Mouse (Mus musculus) heart, embryonic 15.5 days (tissue): Measurements from ENCODE around the gene Ggta1. TPM values are rescaled to one million over a fixed set of nuclear protein-coding genes. Genes with fewer than 3 reads are reported as not detected.

ENCODE experiments used
- ATAC-seq: fragments of 200-750 bp; cut with Nextera tagmentation; replicated peaks from 2 replicates; pipeline ENCODE4 v1.8.0; 2017; ENCODE audit warnings: low read depth, moderate TSS enrichment; ENCODE audit not compliant: insufficient number of reproducible peaks, insufficient read depth, low FRiP score
- H3K27ac ChIP-seq: fragments of 300-500 bp; sonication (generic); 2 replicates; pipeline ENCODE4 v1.5.1; 2015; ENCODE audit warnings: mild to moderate bottlenecking, inconsistent platforms
- H3K27me3 ChIP-seq: fragments of 300-500 bp; sonication (generic); 2 replicates; pipeline ENCODE4 v1.6.1; 2015; ENCODE audit warnings: inconsistent platforms
- H3K36me3 ChIP-seq: fragments of 300-500 bp; sonication (generic); 2 replicates; pipeline ENCODE4 v1.6.1; 2015; ENCODE audit warnings: mild to moderate bottlenecking, inconsistent platforms
- H3K4me1 ChIP-seq: fragments of 300-500 bp; sonication (generic); replicated peaks from 2 replicates; pipeline ENCODE4 v1.6.1; 2015; ENCODE audit warnings: inconsistent platforms
- H3K4me2 ChIP-seq: fragments of 300-500 bp; sonication (generic); 2 replicates; pipeline ENCODE4 v1.6.1; 2015; ENCODE audit warnings: inconsistent platforms, mild to moderate bottlenecking, moderate library complexity
- H3K4me3 ChIP-seq: fragments of 300-500 bp; sonication (generic); 2 replicates; pipeline ENCODE4 v1.5.1; 2015; ENCODE audit warnings: mild to moderate bottlenecking, inconsistent platforms
- H3K9ac ChIP-seq: fragments of 300-500 bp; sonication (generic); 2 replicates; pipeline ENCODE4 v1.6.1; 2015; ENCODE audit warnings: mild to moderate bottlenecking, inconsistent platforms
- H3K9me3 ChIP-seq: fragments of 300-500 bp; sonication (generic); replicated peaks from 2 replicates; pipeline ENCODE4 v1.6.1; 2016; ENCODE audit warnings: inconsistent platforms
- WGBS: fragments of 180-500 bp; shearing (Covaris S2); methylation state at CpG from one replicate; pipeline ENCODE4 v1.1.7; 2015; ENCODE audit warnings: mixed read lengths; 5-methylcytosine and 5-hydroxymethylcytosine counted together
- polyA plus RNA-seq: library from polyadenylated mRNA; unstranded; fragments of >200 nt; fragmentation: Nextera tagmentation; extraction: Ambion mirVana; gene quantifications from 2 replicates; pipeline ENCODE4 v1.2.1, GENCODE M21; 2015

Gene Ggta1
- polyA plus RNA-seq, 1 experiment from 2014 or later: 27.4 TPM

DNA sequence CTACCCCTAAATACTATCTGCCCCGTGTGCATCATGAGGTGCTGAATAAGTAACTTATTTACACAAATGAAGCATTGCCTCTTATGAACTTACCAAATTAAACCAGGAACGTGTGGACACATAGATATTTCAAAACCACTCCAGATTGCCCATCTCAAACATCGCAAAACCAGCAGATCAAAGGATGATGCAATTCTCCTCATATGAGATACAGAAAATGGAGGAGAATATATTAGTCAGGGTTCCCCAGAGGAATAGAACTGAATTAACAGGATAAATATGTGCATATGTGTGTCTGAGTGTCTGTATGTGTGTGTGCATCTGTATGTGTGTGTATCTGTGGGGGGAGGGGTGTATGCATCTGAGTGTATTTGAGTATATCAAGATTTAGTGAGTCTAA is 6.2 kb upstream of the Ggta1 start:
- Histone ChIP-seq H3K4me1 (peaks cover 1% of the 10 kb centered on the region), H3K9ac (no peak overlapping the region), H3K27me3 (no peaks in the 10 kb centered on the region), H3K27ac (no peak overlapping the region), H3K36me3 (no peaks in the 10 kb centered on the region), H3K9me3 (no peaks in the 10 kb centered on the region), H3K4me3 (no peak overlapping the region), H3K4me2 (no peak overlapping the region)
- ATAC-seq: no peak
- 75% methylated on average over 3 of the region's 3 CpGs for WGBS

DNA sequence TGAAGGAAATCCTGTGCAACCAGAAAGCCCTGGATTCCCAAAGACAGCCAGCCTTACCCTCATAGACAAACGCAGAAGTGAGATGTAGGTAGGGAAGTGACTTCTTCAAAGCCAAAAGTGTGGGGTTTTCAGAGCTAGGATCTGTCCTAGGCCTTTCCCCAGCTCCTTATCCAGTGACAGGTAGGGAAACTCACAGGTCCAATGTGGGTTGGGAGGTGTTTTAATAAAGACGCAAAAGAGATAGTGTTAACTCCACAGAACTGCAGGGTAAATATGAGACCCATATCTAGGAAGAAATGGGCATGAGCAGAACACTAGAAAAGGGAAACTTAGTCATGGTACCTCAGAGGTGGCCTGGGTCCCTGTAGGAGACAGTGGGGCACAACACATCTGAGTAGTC is 5.2 kb upstream of the Ggta1 start:
- Histone ChIP-seq H3K4me1 (peaks cover 11% of the 10 kb centered on the region), H3K4me3 (no peak overlapping the region), H3K27ac (no peak overlapping the region), H3K9me3 (no peaks in the 10 kb centered on the region), H3K9ac (no peak overlapping the region), H3K27me3 (no peaks in the 10 kb centered on the region), H3K4me2 (no peak overlapping the region), H3K36me3 (no peaks in the 10 kb centered on the region)
- WGBS: 65% methylated on average over 2 of the region's 2 CpGs
- ATAC-seq: no peak

DNA sequence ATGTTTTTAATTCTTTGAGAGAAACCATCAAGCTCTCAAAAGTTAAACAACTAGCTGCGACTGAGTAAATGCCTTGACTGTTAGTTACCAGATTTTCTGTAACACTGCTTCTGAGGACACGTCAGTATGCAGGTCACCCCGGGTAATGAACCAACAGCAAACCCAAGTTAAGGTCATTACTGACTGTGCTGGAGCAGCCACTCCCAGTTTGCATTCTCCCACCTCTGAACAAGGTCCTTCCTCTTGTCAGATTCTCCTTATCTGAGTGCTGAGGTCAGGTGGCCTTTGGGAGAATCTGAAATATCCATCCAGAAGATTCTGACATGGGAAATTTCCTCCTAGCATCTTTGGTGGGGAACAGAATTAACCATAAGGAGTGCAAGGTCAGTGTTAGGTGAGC is 4.8 kb upstream of the Ggta1 start:
- Histone ChIP-seq H3K36me3 (no peaks in the 10 kb centered on the region), H3K4me1 (peaks cover 14% of the 10 kb centered on the region), H3K27ac (no peak overlapping the region), H3K9me3 (no peaks in the 10 kb centered on the region), H3K9ac (no peak overlapping the region), H3K27me3 (no peaks in the 10 kb centered on the region), H3K4me3 (no peak overlapping the region), H3K4me2 (no peak overlapping the region)
- no peak for ATAC-seq
- WGBS: 65% methylated on average over 3 of the region's 3 CpGs

DNA sequence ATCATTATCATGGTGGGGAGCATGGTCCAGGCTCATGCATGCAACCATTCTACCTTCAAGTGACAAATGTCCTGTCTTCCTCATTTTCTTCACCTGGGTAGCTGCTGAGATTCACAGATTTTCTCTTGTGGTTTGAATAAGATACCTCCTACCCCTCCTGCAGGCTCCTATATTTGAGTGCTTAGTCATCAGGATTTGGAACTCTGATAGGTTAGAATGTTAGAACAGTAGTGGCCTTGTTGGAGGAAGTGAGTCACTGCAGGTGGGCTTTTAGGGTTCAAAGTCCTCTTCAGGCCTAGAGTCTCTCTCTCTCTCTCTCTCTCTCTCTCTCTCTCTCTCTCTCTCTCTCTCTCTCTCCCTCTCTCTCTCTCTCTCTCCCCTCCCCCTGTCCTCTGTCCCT is 2.6 kb upstream of the Ggta1 start:
- no peak overlapping the region for H3K9ac ChIP-seq
- no peaks in the 10 kb centered on the region for H3K9me3 ChIP-seq
- ATAC-seq: no peak
- peaks cover 26% of the 10 kb centered on the region for H3K4me1 ChIP-seq
- H3K27me3 ChIP-seq: no peaks in the 10 kb centered on the region
- H3K4me2 ChIP-seq: no peak overlapping the region
- no peak overlapping the region for H3K27ac ChIP-seq
- no peaks in the 10 kb centered on the region for H3K36me3 ChIP-seq
- H3K4me3 ChIP-seq: no peak overlapping the region

DNA sequence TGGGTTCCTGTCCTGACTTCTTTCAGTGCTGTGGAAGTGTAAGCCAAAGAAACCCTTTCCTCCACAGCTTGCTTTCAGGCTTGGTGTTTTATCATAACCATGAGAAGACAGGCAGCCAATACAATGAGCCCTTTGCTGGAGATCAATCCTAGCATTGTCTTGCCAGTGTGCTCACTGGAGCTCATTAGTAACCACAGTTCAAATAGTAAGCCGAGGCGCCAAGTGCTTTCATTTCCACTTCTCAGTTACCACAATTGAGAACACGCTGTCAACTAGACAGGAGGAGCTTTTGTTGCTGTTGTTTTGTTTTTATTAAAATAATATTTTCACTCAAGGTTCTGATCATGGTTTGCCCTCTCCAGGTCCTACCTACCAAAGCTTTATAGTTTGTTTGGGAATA is 1.5 kb upstream of the Ggta1 start:
- WGBS: 79% methylated on average over 3 of the region's 3 CpGs
- Histone ChIP-seq H3K27ac (0 out of 2 replicates have a peak overlapping the region, but pooled peaks have one; percentile 86), H3K4me2 (0 out of 2 replicates have a peak overlapping the region, but pooled peaks have one; percentile 94)

DNA sequence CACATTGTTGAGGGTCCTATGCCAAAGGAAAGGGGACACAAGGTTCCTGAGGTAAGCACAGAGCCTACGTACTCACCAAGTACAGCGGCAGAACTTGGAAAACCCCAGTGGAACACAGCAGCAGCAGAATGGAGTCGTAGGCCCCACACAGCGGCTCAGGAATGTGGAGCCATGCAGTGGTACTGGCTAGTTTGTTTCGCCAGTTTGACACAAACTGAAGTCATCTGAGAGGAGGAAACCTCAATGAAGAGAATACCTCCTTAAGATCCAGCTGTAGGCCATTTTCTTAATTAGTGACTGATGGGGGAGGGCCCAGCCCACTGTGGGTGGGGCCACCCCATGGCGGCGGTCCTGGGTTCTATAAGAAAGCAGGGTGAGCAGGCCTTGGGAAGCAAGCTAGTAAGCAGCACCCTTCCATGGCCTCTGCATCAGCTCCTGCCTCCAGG is 1.1 kb upstream of the Ggta1 start:
- H3K9ac ChIP-seq: no peak overlapping the region
- ATAC-seq: no peak
- peak overlapping the region; percentile 94; the same call in 1 of the 2 replicates for H3K4me2 ChIP-seq

More for the DNA sequence above, 1.5 kb upstream of the Ggta1 start:
- Histone ChIP-seq H3K4me1 (peaks cover 30% of the 10 kb centered on the region), H3K36me3 (no peaks in the 10 kb centered on the region), H3K4me3 (no peak overlapping the region), H3K9ac (no peak overlapping the region), H3K9me3 (no peaks in the 10 kb centered on the region), H3K27me3 (no peaks in the 10 kb centered on the region)
- no peak for ATAC-seq

DNA sequence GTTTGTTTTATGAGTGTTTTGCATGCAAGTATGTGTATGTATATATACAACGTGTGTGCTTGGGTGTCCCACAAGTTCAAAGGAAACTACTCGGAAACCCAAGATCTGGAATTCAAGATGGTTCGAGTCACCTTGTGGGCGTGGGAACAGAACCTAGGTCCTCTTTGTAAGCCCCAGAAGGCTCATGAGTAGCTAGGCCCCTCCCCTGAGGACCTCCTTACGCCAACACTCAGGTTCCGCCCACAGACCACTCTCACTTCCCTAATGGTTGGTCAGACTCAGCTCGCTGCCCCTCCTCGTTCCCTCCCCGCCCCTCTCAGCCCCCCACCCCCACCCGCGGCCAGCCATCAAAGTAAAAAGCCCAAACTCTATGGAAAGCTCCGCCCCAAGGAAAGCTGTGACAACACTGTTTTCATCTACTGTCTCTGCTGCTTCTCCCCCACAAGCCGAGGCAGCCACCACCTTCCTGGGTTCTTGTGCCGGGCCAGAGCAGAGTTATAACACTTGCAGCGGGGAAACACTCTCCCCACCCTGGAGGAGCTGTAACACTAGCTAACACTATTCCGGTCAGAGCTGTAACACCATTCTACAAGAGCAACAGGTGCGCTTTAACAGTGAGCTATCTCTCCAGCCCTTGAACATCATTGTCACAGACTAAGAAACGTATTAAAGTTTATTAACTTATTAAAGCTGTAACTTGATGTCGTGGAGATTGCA is 499 bp upstream of the Ggta1 start:
- peak; percentile 74 for ATAC-seq
- Histone ChIP-seq H3K4me1 (peaks cover 35% of the 10 kb centered on the region), H3K27ac (peak overlapping the region; percentile 86), H3K4me3 (peak overlapping the region; percentile 67), H3K4me2 (peak overlapping the region; percentile 94), H3K27me3 (no peaks in the 10 kb centered on the region), H3K9ac (no peak overlapping the region), H3K36me3 (no peaks in the 10 kb centered on the region), H3K9me3 (no peaks in the 10 kb centered on the region)
- 14% methylated on average over 18 of the region's 19 CpGs for WGBS

More for the DNA sequence above, 1.1 kb upstream of the Ggta1 start:
- Histone ChIP-seq H3K27me3 (no peaks in the 10 kb centered on the region), H3K9me3 (no peaks in the 10 kb centered on the region), H3K36me3 (no peaks in the 10 kb centered on the region), H3K4me1 (peaks cover 30% of the 10 kb centered on the region), H3K4me3 (no peak overlapping the region), H3K27ac (peak overlapping the region; percentile 86)
- WGBS: 55% methylated on average over 7 of the region's 7 CpGs

DNA sequence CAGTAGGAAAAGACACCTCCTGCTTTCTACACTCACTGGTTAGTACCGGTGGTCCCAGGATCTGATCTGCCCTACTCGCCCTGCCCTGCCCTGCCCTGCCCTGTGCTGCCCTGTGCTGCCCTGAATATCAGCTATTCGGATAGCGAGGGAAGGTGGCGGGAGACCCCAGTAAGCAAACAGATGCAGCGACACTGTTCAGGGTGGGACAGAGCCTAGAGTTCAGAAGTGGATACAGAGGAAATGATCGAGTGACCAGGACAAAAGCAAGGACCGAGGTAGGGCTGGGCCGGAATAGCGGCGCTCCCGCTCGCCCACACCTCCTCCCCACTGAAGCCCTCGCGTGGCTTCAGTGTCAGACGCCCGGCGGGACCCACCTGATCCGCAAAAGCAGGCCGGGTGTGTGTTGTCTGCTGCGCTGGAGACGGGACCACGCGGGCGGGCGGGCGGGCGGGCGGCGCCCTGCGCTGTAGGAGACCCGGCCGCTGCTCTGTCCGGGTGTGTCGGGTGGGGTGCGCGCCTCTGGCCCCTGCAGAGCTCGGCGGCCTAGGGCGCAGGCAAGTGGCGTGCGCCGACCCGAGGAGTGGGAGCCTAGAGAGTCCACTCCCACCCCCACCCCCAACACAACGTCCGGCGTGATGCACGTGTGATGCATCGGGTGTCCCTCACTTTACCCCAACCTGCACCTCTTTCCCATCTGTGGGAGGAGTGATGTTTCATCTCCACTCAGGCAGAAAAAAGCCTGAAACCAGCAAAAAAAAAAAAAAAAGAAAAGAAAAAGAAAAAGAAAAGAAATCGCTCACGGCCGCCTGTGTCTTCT is 852 bp downstream of the Ggta1 start:
- peak; percentile 36 for ATAC-seq
- WGBS: under 1% methylated on average over 43 of the region's 52 CpGs
- Histone ChIP-seq H3K4me1 (peaks cover 36% of the 10 kb centered on the region), H3K36me3 (no peaks in the 10 kb centered on the region), H3K27me3 (no peaks in the 10 kb centered on the region), H3K4me2 (peak overlapping the region; percentile 94), H3K9me3 (no peaks in the 10 kb centered on the region), H3K27ac (peak overlapping the region; percentile 86), H3K4me3 (peak overlapping the region; percentile 67), H3K9ac (peak overlapping the region; percentile 79)

DNA sequence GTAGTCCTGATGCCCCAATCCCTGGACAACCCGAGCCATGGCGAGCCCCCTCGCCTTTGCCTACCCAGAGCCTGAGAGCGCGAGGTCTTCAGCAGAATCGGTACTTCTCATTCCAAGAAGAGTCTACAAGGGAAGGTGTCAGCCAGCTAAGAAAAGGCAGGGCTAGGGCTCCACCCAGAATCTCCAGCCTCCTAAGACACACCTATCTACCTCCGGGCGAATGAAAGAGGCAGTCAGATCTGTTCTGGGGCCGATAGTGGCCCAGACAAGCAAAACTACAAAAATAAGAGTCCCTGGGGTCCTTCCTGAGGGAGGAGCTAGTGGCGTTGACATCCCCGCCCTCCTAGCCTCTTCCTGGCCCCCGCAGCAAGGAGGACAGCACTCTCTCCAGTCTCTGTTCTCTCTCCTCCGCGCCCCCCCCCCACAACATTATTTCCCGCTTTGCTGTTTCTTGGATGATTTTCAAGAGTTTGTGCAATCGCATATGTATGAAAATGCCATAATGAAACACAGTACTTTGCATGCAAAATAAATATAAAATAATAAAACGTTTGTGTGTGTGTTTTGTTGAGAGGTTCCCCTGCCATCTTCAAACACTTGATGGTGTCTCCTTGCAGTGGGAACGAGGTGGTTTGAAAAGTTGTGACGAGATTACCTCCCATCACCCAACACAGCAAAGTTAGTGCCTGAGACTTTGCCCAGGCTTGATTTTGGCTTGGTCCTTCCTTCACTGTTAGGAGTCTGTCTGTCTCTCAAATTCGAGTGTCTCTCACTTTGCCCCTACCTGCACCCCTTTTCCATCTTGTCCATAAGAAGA is 1.7 kb downstream of the Ggta1 start:
- ATAC-seq: peak; percentile 72
- Histone ChIP-seq H3K27me3 (no peaks in the 10 kb centered on the region), H3K9ac (peak overlapping the region; percentile 79), H3K4me2 (peak overlapping the region; percentile 94), H3K36me3 (no peaks in the 10 kb centered on the region), H3K9me3 (no peaks in the 10 kb centered on the region), H3K27ac (peak overlapping the region; percentile 86), H3K4me3 (peak overlapping the region; percentile 67), H3K4me1 (peaks cover 36% of the 10 kb centered on the region)
- 2% methylated on average over 19 of the region's 20 CpGs for WGBS

DNA sequence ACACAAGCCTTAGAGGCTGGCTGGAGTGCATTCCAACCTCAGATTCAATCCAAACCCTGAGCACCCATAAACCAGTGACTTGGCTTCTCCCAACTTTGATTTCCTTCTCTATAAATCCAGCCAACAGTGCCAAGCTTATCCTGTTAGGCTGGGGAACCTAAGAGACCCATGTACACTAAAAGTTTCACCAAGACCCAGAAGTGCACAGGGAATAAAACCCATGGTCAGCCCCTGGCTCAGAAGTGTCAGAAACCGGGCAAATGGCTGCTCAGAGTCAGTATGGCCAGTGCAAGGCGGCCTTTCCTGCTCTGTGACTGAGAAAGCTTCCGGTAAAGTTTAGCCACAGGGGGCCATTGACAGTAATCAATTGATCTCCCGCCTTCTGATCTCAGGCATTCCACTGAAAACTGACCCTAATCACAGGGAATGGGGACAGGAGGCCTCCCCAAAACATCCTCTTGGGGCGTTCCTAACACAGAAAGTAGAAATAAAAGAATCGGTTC is 2.6 kb downstream of the Ggta1 start:
- Histone ChIP-seq H3K27ac (peak overlapping the region; percentile 86), H3K36me3 (no peaks in the 10 kb centered on the region), H3K9ac (peak overlapping the region; percentile 79), H3K4me3 (peak overlapping the region; percentile 67), H3K27me3 (no peaks in the 10 kb centered on the region), H3K9me3 (no peaks in the 10 kb centered on the region), H3K4me2 (peak overlapping the region; percentile 94), H3K4me1 (peaks cover 36% of the 10 kb centered on the region)
- WGBS: 21% methylated on average over 6 of the region's 6 CpGs
- ATAC-seq: no peak

DNA sequence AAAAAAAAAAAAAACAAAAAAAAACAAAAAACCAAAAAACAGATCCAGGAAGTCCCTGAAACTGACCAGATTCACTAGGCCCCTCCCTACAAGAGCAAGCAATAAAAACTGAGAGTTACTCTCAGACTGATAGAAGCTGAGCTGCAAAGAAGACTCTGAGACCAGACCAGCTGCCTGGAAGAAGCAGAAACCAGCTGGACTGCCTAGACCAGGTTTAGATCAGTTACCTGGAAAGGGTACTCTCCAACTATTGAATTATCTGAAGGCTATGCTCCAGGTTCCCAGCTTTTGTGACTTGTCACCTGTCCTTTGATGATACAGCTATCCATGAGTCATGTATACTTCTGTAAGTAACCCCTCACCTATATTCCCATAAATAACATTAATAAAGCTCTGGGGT is 3.7 kb downstream of the Ggta1 start:
- no peak overlapping the region for H3K9ac ChIP-seq
- H3K4me2 ChIP-seq: peak overlapping the region; percentile 94; the same call in 1 of the 2 replicates
- no peak for ATAC-seq
- H3K27me3 ChIP-seq: no peaks in the 10 kb centered on the region
- H3K36me3 ChIP-seq: no peaks in the 10 kb centered on the region
- H3K9me3 ChIP-seq: no peaks in the 10 kb centered on the region
- H3K4me3 ChIP-seq: no peak overlapping the region
- H3K27ac ChIP-seq: no peak overlapping the region; the same call in 1 of the 2 replicates
- H3K4me1 ChIP-seq: peaks cover 36% of the 10 kb centered on the region
